Mouse (Mus musculus): ENCODE measurements around the gene Lef1. TPM values are rescaled to one million over a fixed set of nuclear protein-coding genes. Genes with fewer than 3 reads are reported as not detected.

Gene Lef1
- total RNA-seq, 2 experiments from 2014 or later, result 0.37 TPM; not detected in 1

GRCm38 (mm10) chr3:131139345-131140090, 29.2 kb downstream of the Lef1 start:
- peak; percentile 82 for ATAC-seq (replicated peaks; ENCODE audit: poor library complexity)

- ATAC-seq (replicated peaks; ENCODE audit: poor library complexity), result no peak
Measured at GRCm38 (mm10) chr3:131140091-131140462, 29.8 kb downstream of the Lef1 start.

GRCm38 (mm10) chr3:131141546-131141945, 31.3 kb downstream of the Lef1 start:
- no peak for ATAC-seq (replicated peaks; ENCODE audit: poor library complexity)

- ATAC-seq (replicated peaks; ENCODE audit: poor library complexity), result no peak
Measured at GRCm38 (mm10) chr3:131144250-131144649, 34.0 kb downstream of the Lef1 start.

- ATAC-seq (replicated peaks; ENCODE audit: poor library complexity), result no peak
Measured at GRCm38 (mm10) chr3:131152921-131153320, 42.6 kb downstream of the Lef1 start.

GRCm38 (mm10) chr3:131153896-131154295, 43.6 kb downstream of the Lef1 start:
- ATAC-seq (replicated peaks; ENCODE audit: poor library complexity), result no peak

GRCm38 (mm10) chr3:131154576-131154975, 44.3 kb downstream of the Lef1 start:
- no peak for ATAC-seq (replicated peaks; ENCODE audit: poor library complexity)

GRCm38 (mm10) chr3:131155066-131155465, 44.8 kb downstream of the Lef1 start:
- ATAC-seq (replicated peaks; ENCODE audit: poor library complexity), result no peak

- no peak for ATAC-seq (replicated peaks; ENCODE audit: poor library complexity)
Measured at GRCm38 (mm10) chr3:131155657-131156056, 45.4 kb downstream of the Lef1 start.

- no peak for ATAC-seq (replicated peaks; ENCODE audit: poor library complexity)
Measured at GRCm38 (mm10) chr3:131156377-131156776, 46.1 kb downstream of the Lef1 start.

- peak; percentile 58 for ATAC-seq (replicated peaks; ENCODE audit: poor library complexity)
Measured at GRCm38 (mm10) chr3:131157471-131157870, 47.2 kb downstream of the Lef1 start.

- no peak for ATAC-seq (replicated peaks; ENCODE audit: poor library complexity)
Measured at GRCm38 (mm10) chr3:131159204-131159760, 49.0 kb downstream of the Lef1 start.

GRCm38 (mm10) chr3:131159881-131160615, 49.8 kb downstream of the Lef1 start:
- ATAC-seq (replicated peaks; ENCODE audit: poor library complexity), result 0 out of 2 replicates have a peak, but pooled peaks have one; percentile 3

GRCm38 (mm10) chr3:131160921-131161320, 50.6 kb downstream of the Lef1 start:
- ATAC-seq (replicated peaks; ENCODE audit: poor library complexity), result no peak

GRCm38 (mm10) chr3:131167731-131168130, 57.5 kb downstream of the Lef1 start:
- ATAC-seq (replicated peaks; ENCODE audit: poor library complexity), result no peak

- no peak for ATAC-seq (replicated peaks; ENCODE audit: poor library complexity)
Measured at GRCm38 (mm10) chr3:131169161-131169560, 58.9 kb downstream of the Lef1 start.

GRCm38 (mm10) chr3:131170099-131170643, 59.9 kb downstream of the Lef1 start:
- ATAC-seq (replicated peaks; ENCODE audit: poor library complexity), result 0 out of 2 replicates have a peak, but pooled peaks have one; percentile 29

- ATAC-seq (replicated peaks; ENCODE audit: poor library complexity), result no peak
Measured at GRCm38 (mm10) chr3:131171292-131171960, 61.2 kb downstream of the Lef1 start.

GRCm38 (mm10) chr3:131172293-131172692, 62.0 kb downstream of the Lef1 start:
- ATAC-seq (replicated peaks; ENCODE audit: poor library complexity), result no peak

- ATAC-seq (replicated peaks; ENCODE audit: poor library complexity), result no peak
Measured at GRCm38 (mm10) chr3:131181006-131181405, 70.7 kb downstream of the Lef1 start.

GRCm38 (mm10) chr3:131182158-131182557, 71.9 kb downstream of the Lef1 start:
- ATAC-seq (replicated peaks; ENCODE audit: poor library complexity), result no peak

Data from megakaryocyte progenitor cell, adult 5-6 weeks (primary cell).